Mouse (Mus musculus): ENCODE measurements around the gene Ncbp1.

DNA sequence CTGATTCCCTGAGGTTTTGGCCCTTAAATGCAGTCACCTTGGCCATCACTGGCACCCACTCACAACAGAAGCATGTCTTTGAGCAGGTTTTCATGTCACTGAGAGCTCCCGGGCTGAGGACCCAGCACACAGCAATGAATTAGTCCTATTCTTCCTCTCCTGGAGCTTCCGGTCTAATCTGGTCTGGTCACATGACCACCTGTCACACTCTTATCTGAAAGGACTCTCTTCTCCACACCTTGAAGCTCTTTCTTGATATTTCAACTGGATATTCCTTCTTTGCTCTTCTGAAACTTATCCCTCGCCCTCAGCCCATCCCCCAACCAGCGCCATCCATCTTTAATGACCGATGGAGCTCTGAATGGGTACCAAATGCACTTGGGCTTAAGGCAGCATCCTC is 59.7 kb downstream of the Ncbp1 start:
- TF ChIP-seq CTCF (IDR thresholded peaks at IDR 0.05; ENCODE audit: extremely low read depth, insufficient read depth, insufficient read length, insufficient replicate concordance) (no peak), POLR2A (IDR thresholded peaks at IDR 0.05; ENCODE audit: low read depth, low read length) (no peak)
